Mouse (Mus musculus) MEL (cell line): ENCODE results near the gene Aip. TPM values are rescaled to one million over a fixed set of nuclear protein-coding genes. Genes with fewer than 3 reads are reported as not detected.
A peak's percentile ranks its signal among the peaks of the same experiment; 100 is the strongest.
"Not testable (repeated sequence)": the region's sequence is repeated elsewhere in the genome, so short reads cannot be mapped to it uniquely, and the experiment has no call there.

Experiments used
- DNase-seq: peaks from one replicate; pipeline ENCODE4 v3.0.0; 2011; ENCODE audit warnings: low read depth, low spot score
- H3K27ac ChIP-seq: 2 replicates; pipeline ENCODE4 v1.5.1; 2012; ENCODE audit warnings: low read depth, mild to moderate bottlenecking, control low read depth, low read length, moderate library complexity; ENCODE audit not compliant: control insufficient read depth
- H3K27me3 ChIP-seq, 2 experiments: fragments of 150-350 bp in 1 of 2; sonication (generic) in 1 of 2; 2 replicates each; pipeline ENCODE4 v1.6.1; 2012; ENCODE audit warnings: low read length in 2 of 2, mild to moderate bottlenecking in 2 of 2, improper control_type of control experiment in 1 of 2, moderate library complexity in 1 of 2; ENCODE audit not compliant: insufficient read depth in 2 of 2, control insufficient read depth in 1 of 2
- H3K36me3 ChIP-seq, 2 experiments: 2 replicates each; pipeline ENCODE4 v1.6.1; 2012 to 2014; ENCODE audit warnings: low read length in 2 of 2, improper control_type of control experiment in 1 of 2, inconsistent platforms in 1 of 2, mild to moderate bottlenecking in 1 of 2; ENCODE audit not compliant: insufficient read depth in 2 of 2, control insufficient read depth in 1 of 2
- H3K4me1 ChIP-seq, 2 experiments: fragments of 150-350 bp in 1 of 2; sonication (generic) in 1 of 2; 2 replicates each; pipeline ENCODE4 v1.6.1; 2012; ENCODE audit warnings: low read length in 2 of 2, improper control_type of control experiment in 1 of 2, mild to moderate bottlenecking in 1 of 2; ENCODE audit not compliant: insufficient read depth in 2 of 2, control insufficient read depth in 1 of 2
- H3K4me3 ChIP-seq, 2 experiments: fragments of 150-350 bp in 1 of 2; sonication (generic) in 1 of 2; 2 replicates each; pipeline ENCODE4 v1.5.1; 2012; ENCODE audit warnings: low read depth in 2 of 2, low read length in 2 of 2, mild to moderate bottlenecking in 2 of 2, moderate library complexity in 2 of 2, control low read depth in 1 of 2, improper control_type of control experiment in 1 of 2; ENCODE audit not compliant: control insufficient read depth in 1 of 2, insufficient read depth in 1 of 2
- H3K79me2 ChIP-seq: 2 replicates; pipeline ENCODE4 v1.6.1; 2012; ENCODE audit warnings: mild to moderate bottlenecking, low read length, moderate library complexity; ENCODE audit not compliant: control insufficient read depth, poor library complexity, insufficient read depth
- H3K9ac ChIP-seq: 2 replicates; pipeline ENCODE4 v1.6.1; 2012; ENCODE audit warnings: low read depth, mild to moderate bottlenecking, control low read depth, low read length, moderate library complexity; ENCODE audit not compliant: control insufficient read depth, poor library complexity, severe bottlenecking
- H3K9me3 ChIP-seq: fragments of 150-350 bp; sonication (generic); replicated peaks from 2 replicates; pipeline ENCODE4 v1.6.1; 2012; ENCODE audit warnings: mild to moderate bottlenecking, low read length, improper control_type of control experiment, moderate library complexity; ENCODE audit not compliant: insufficient read depth
- BHLHE40 ChIP-seq: IDR thresholded peaks from 2 replicates; pipeline ENCODE4 v1.6.1; 2012; ENCODE audit warnings: low read depth, mild to moderate bottlenecking, inconsistent platforms, low read length, improper control_type of control experiment, borderline replicate concordance
- CHD1 ChIP-seq: IDR thresholded peaks from 2 replicates; pipeline ENCODE4 v1.6.1; 2012; ENCODE audit warnings: low read depth, mild to moderate bottlenecking, inconsistent platforms, low read length, improper control_type of control experiment
- CHD2 ChIP-seq: IDR thresholded peaks from 2 replicates; pipeline ENCODE4 v1.6.1; 2011; ENCODE audit warnings: low read length, improper control_type of control experiment
- E2F4 ChIP-seq: IDR thresholded peaks from 2 replicates; pipeline ENCODE4 v1.6.1; 2011; ENCODE audit warnings: low read depth, low read length, improper control_type of control experiment, borderline replicate concordance
- EP300 ChIP-seq, 2 experiments: IDR thresholded peaks; 2 replicates each; pipeline ENCODE4 v1.6.1; 2011; ENCODE audit warnings: improper control_type of control experiment in 2 of 2, low read length in 2 of 2, low read depth in 1 of 2, mild to moderate bottlenecking in 1 of 2
- ETS1 ChIP-seq: IDR thresholded peaks from 2 replicates; pipeline ENCODE4 v1.6.1; 2012; ENCODE audit warnings: low read depth, mild to moderate bottlenecking, inconsistent platforms, low read length, improper control_type of control experiment, moderate library complexity
- GABPA ChIP-seq: IDR thresholded peaks from 2 replicates; pipeline ENCODE4 v1.6.1; 2012; ENCODE audit warnings: low read depth, mild to moderate bottlenecking, inconsistent platforms, low read length, improper control_type of control experiment, moderate library complexity
- GATA1 ChIP-seq: IDR thresholded peaks from 2 replicates; pipeline ENCODE4 v1.6.1; 2011; ENCODE audit warnings: low read depth, low read length, improper control_type of control experiment
- HCFC1 ChIP-seq: IDR thresholded peaks from 2 replicates; pipeline ENCODE4 v1.6.1; 2012; ENCODE audit warnings: low read depth, mild to moderate bottlenecking, inconsistent platforms, low read length, improper control_type of control experiment, moderate library complexity
- MAX ChIP-seq: IDR thresholded peaks from 2 replicates; pipeline ENCODE4 v1.6.1; 2011; ENCODE audit warnings: low read length, improper control_type of control experiment
- MAZ ChIP-seq: IDR thresholded peaks from 2 replicates; pipeline ENCODE4 v1.6.1; 2012; ENCODE audit warnings: low read depth, mild to moderate bottlenecking, inconsistent platforms, low read length, improper control_type of control experiment
- MXI1 ChIP-seq: IDR thresholded peaks from 2 replicates; pipeline ENCODE4 v1.6.1; 2011; ENCODE audit warnings: mild to moderate bottlenecking, low read depth, low read length, improper control_type of control experiment
- MYC ChIP-seq: IDR thresholded peaks from 2 replicates; pipeline ENCODE4 v1.6.1; 2011; ENCODE audit warnings: low read depth, mild to moderate bottlenecking, low read length, improper control_type of control experiment, moderate library complexity
- NELFE ChIP-seq: IDR thresholded peaks from 2 replicates; pipeline ENCODE4 v1.6.1; 2011; ENCODE audit warnings: low read depth, low read length, improper control_type of control experiment
- POLR2AphosphoS2 ChIP-seq: IDR thresholded peaks from 2 replicates; pipeline ENCODE4 v1.6.1; 2011; ENCODE audit warnings: low read length, improper control_type of control experiment
- SIN3A ChIP-seq: IDR thresholded peaks from 2 replicates; pipeline ENCODE4 v1.6.1; 2012; ENCODE audit warnings: low read length, improper control_type of control experiment, inconsistent platforms
- SMC3 ChIP-seq: IDR thresholded peaks from 2 replicates; pipeline ENCODE4 v1.6.1; 2011; ENCODE audit warnings: low read depth, low read length, improper control_type of control experiment
- TAL1 ChIP-seq: IDR thresholded peaks from 2 replicates; pipeline ENCODE4 v1.6.1; 2012; ENCODE audit warnings: mild to moderate bottlenecking, inconsistent platforms, low read length, moderate library complexity, mixed read lengths
- TBP ChIP-seq: IDR thresholded peaks from 2 replicates; pipeline ENCODE4 v1.8.0; 2011; ENCODE audit warnings: low read depth, low read length, improper control_type of control experiment
- TCF12 ChIP-seq: IDR thresholded peaks from 2 replicates; pipeline ENCODE4 v1.6.1; 2014; ENCODE audit warnings: low read depth, mild to moderate bottlenecking, inconsistent platforms, low read length, improper control_type of control experiment, moderate library complexity
- UBTF ChIP-seq: IDR thresholded peaks from 2 replicates; pipeline ENCODE4 v1.6.1; 2012; ENCODE audit warnings: low read depth, mild to moderate bottlenecking, inconsistent platforms, low read length, improper control_type of control experiment, moderate library complexity, borderline replicate concordance; ENCODE audit not compliant: insufficient read depth
- ZC3H11A ChIP-seq: IDR thresholded peaks from 2 replicates; pipeline ENCODE4 v1.6.1; 2012; ENCODE audit warnings: low read depth, mild to moderate bottlenecking, inconsistent platforms, low read length, improper control_type of control experiment
- ZMIZ1 ChIP-seq: IDR thresholded peaks from 2 replicates; pipeline ENCODE4 v1.6.1; 2012; ENCODE audit warnings: low read depth, mild to moderate bottlenecking, inconsistent platforms, low read length, improper control_type of control experiment, moderate library complexity
- ZNF384 ChIP-seq: IDR thresholded peaks from 2 replicates; pipeline ENCODE4 v1.6.1; 2012; ENCODE audit warnings: low read depth, mild to moderate bottlenecking, inconsistent platforms, low read length, improper control_type of control experiment
- polyA plus RNA-seq, 2 experiments: library from polyadenylated mRNA; stranded (reverse) in 1 of 2; unstranded in 1 of 2; fragments of >175 nt in 1 of 2; fragments of >200 nt in 1 of 2; gene quantifications; 2 replicates each; pipeline versions ENCODE4 v1.2.1 to v1.2.4; 2012; ENCODE audit warnings: low replicate concordance in 2 of 2, low read depth in 1 of 2; ENCODE audit not compliant: insufficient read length in 2 of 2, insufficient read depth in 1 of 2, missing spikeins in 1 of 2
- total RNA-seq: library from RNA; depleted of rRNA; stranded (reverse); fragments of 300-350 nt; gene quantifications from 2 replicates; pipeline ENCODE4 v1.2.3, GENCODE M21; 2012

Gene Aip
- total and polyA plus RNA-seq, 3 experiments: 37.8 to 101 TPM; not detected in 1

- TF ChIP-seq SIN3A (peak; percentile 28; the same call in 1 of the 2 replicates), EP300 (IDR thresholded peaks at IDR 0.05; ENCODE audit: low read depth in 1 of 2, low read length in 2 of 2) (peak; percentile 36 to 68; a peak in 2 of 4 replicates), CHD1 (0 out of 2 replicates have a peak, but pooled peaks have one; percentile 18), POLR2AphosphoS2 (no peak), CHD2 (no peak; the same call in 1 of the 2 replicates), MAZ (0 out of 2 replicates have a peak, but pooled peaks have one; percentile 18), MXI1 (peak; percentile 58), GABPA (peak; percentile 85), ZC3H11A (no peak), E2F4 (no peak), ZMIZ1 (no peak), MAX (no peak), BHLHE40 (no peak), TBP (0 out of 2 replicates have a peak, but pooled peaks have one; percentile 60), GATA1 (peak; percentile 19; the same call in 1 of the 2 replicates), TAL1 (no peak), ZNF384 (peak; percentile 78), TCF12 (no peak), HCFC1 (peak; percentile 50), NELFE (peak; percentile 23; the same call in 1 of the 2 replicates), UBTF (no peak)
- TF ChIP-seq, all 39 proteins: peak for 19
These were observed 3.0 kb downstream of the Aip start (continued) for GRCm38 (mm10) chr19:4122411-4123370.

- H3K9me3 ChIP-seq: not testable (repeated sequence)
- peak; percentile 71 for DNase-seq
- TF ChIP-seq ZNF384: peak; percentile 58
- TF ChIP-seq SMC3: 0 out of 2 replicates have a peak, but pooled peaks have one; percentile 2
- TF ChIP-seq ETS1: peak; percentile 11; the same call in 1 of the 2 replicates
- peak; percentile 8; the same call in 1 of the 2 replicates for TF ChIP-seq TBP
- peak; percentile 46; the same call in 1 of the 2 replicates for TF ChIP-seq MYC
- TF ChIP-seq, all 39 proteins: peak for 5; not testable (repeated sequence) for 34
- H3K79me2 ChIP-seq, H3K4me3 ChIP-seq, H3K9ac ChIP-seq, H3K27me3 ChIP-seq: not testable (repeated sequence)
- Histone ChIP-seq H3K27ac (peak overlapping the region; percentile 95), H3K4me1 (peaks cover 25 to 27% of the 10 kb centered on the region in 2 experiments), H3K36me3 (peaks cover 0 to 41% of the 10 kb centered on the region in 2 experiments; a peak in 2 of 4 replicates)
These were observed 3.8 kb downstream of the Aip start for GRCm38 (mm10) chr19:4121896-4122295.
